ENCODE assay signal across 19 mouse cellular contexts in genomic region chr8:94052696-94053095, GRCm38 (mm10). TPM values are rescaled to one million over a fixed set of nuclear protein-coding genes. Genes with fewer than 3 reads are reported as not detected.
DNase-seq lines count a peak whose midpoint lies in the region; TF ChIP-seq lines count a peak whose summit lies in the region.
"Had no signal": no experiment of that assay in that cellular context is flagged by ENCODE, and none has a peak within 500 bp of the region (broad histone marks: within the 10 kb centered on the region; RNA-seq: fewer than 3 reads in every experiment).

No protein-coding gene starts in this region.

- DNase-seq in 3T3-L1 (ENCODE audit: low read depth, low spot score) (peak; percentile 74), NIH3T3 (ENCODE audit: low read depth) (peak; percentile 38)
- DNase-seq in thymus, adult 2 months = no peak
- no peak for DNase-seq in kidney, postnatal 25 days
- DNase-seq in left cerebral cortex, postnatal 14 days (ENCODE audit: low spot score in 2 of 2) = no peak
- DNase-seq: adrenal gland, adult 8-10 months; adrenal gland, postnatal 14 days; adrenal gland, postnatal 36 days; cerebellum, adult 11-12 months; cerebellum, adult 2 months; cerebellum, adult 9-10 months; cerebellum, postnatal 10 days; cerebellum, postnatal 25 days had no signal

- peaks cover 20% of the 10 kb centered on the region for H3K36me3 ChIP-seq in thymus, adult 2 months (ENCODE audit: control insufficient read depth, insufficient read depth, low read length)

- peaks cover 19% of the 10 kb centered on the region for H3K4me1 ChIP-seq in embryonic fibroblast, embryonic 13.5 days (ENCODE audit: control insufficient read depth, insufficient read depth, low read length)
- H3K4me1 ChIP-seq in thymus, adult 2 months (replicated peaks; ENCODE audit: control insufficient read depth, insufficient read depth, low read length) = no peaks in the 10 kb centered on the region
- H3K4me1 ChIP-seq: embryonic facial prominence, embryonic 10.5 days; embryonic facial prominence, embryonic 12.5 days; forebrain, embryonic 10.5 days; forebrain, embryonic 12.5 days had no signal

- no peak overlapping the region for H3K4me3 ChIP-seq in embryonic fibroblast, embryonic 13.5 days (ENCODE audit: insufficient read depth, low read length)
- no peak overlapping the region for H3K4me3 ChIP-seq in thymus, adult 2 months (ENCODE audit: control insufficient read depth, insufficient read depth, low read length)
- H3K4me3 ChIP-seq: embryonic facial prominence, embryonic 10.5 days; embryonic facial prominence, embryonic 12.5 days; erythroblast, embryonic 14.5 days; forebrain, embryonic 10.5 days; forebrain, embryonic 12.5 days had no signal

- no peak for TF ChIP-seq CTCF in embryonic fibroblast, embryonic 13.5 days (IDR thresholded peaks at IDR 0.05; ENCODE audit: borderline replicate concordance, insufficient read depth, low read length)
- TF ChIP-seq CTCF in thymus, adult 2 months (IDR thresholded peaks at IDR 0.05; ENCODE audit: borderline replicate concordance, control insufficient read depth, extremely low read depth, insufficient read depth, low read length, poor library complexity) = no peak

- H3K27me3 ChIP-seq in thymus, adult 2 months (ENCODE audit: control insufficient read depth, insufficient read depth, low read length) = no peaks in the 10 kb centered on the region
- H3K27me3 ChIP-seq: embryonic facial prominence, embryonic 12.5 days; forebrain, embryonic 12.5 days had no signal

- intact Hi-C loops in left cerebral cortex, postnatal 14 days (cut with DNase I) = no loop called here

- WGBS in thymus, adult 2 months = 97% methylated on average over 12 of the region's 12 CpGs

- TF ChIP-seq POLR2A in embryonic fibroblast, embryonic 13.5 days (IDR thresholded peaks at IDR 0.05; ENCODE audit: low read depth, low read length) = no peak
- TF ChIP-seq POLR2A in thymus, adult 2 months (IDR thresholded peaks at IDR 0.05; ENCODE audit: control insufficient read depth, extremely low read depth, insufficient read depth, low read length, poor library complexity) = no peak

- H3K27ac ChIP-seq in embryonic fibroblast, embryonic 13.5 days (ENCODE audit: insufficient read depth, low read length) = peak overlapping the region; percentile 68
- no peak overlapping the region for H3K27ac ChIP-seq in thymus, adult 2 months (ENCODE audit: control insufficient read depth, insufficient read depth, low read length)
- H3K27ac ChIP-seq: embryonic facial prominence, embryonic 10.5 days; embryonic facial prominence, embryonic 12.5 days; forebrain, embryonic 10.5 days; forebrain, embryonic 12.5 days had no signal

RNA-seq across cellular contexts. Expression of gene Ogfod1, which starts 15.7 kb away (rescaled TPM):
- 23.1 and 27.8 TPM in 2 replicates for polyA plus RNA-seq in embryonic fibroblast, embryonic 13.5 days (2011; ENCODE audit: insufficient read length, low read depth, missing spikeins)
- polyA plus RNA-seq in thymus, adult 2 months (2012; rRNA removed) = 8.8 and 9.0 TPM in 2 replicates
- 10 to 100 TPM; 61.8 to 62.8 TPM for total RNA-seq in left cerebral cortex, postnatal 14 days (2021)

RNA-seq across cellular contexts. Expression of gene Nudt21, which starts 15.9 kb away (rescaled TPM):
- 108 and 120 TPM in 2 replicates for polyA plus RNA-seq in embryonic fibroblast, embryonic 13.5 days (2011; ENCODE audit: insufficient read length, low read depth, missing spikeins)
- polyA plus RNA-seq in thymus, adult 2 months (2012; rRNA removed) = 67.4 and 98.3 TPM in 2 replicates
- 10 to 100 TPM; 52.5 to 53.9 TPM for total RNA-seq in left cerebral cortex, postnatal 14 days (2021)

RNA-seq across cellular contexts. Expression of gene Amfr, which starts 40.1 kb away (rescaled TPM):
- 91.0 and 96.3 TPM in 2 replicates for polyA plus RNA-seq in embryonic fibroblast, embryonic 13.5 days (2011; ENCODE audit: insufficient read length, low read depth, missing spikeins)
- 101 and 112 TPM in 2 replicates for polyA plus RNA-seq in thymus, adult 2 months (2012; rRNA removed)
- 100 to 1,000 TPM; 119 to 126 TPM for total RNA-seq in left cerebral cortex, postnatal 14 days (2021)

RNA-seq across cellular contexts. Expression of gene Bbs2, which starts 46.0 kb away (rescaled TPM):
- polyA plus RNA-seq in embryonic fibroblast, embryonic 13.5 days (2011; ENCODE audit: insufficient read length, low read depth, missing spikeins) = 4.7 and 8.7 TPM in 2 replicates
- polyA plus RNA-seq in thymus, adult 2 months (2012; rRNA removed) = 7.5 and 13.0 TPM in 2 replicates
- total RNA-seq in left cerebral cortex, postnatal 14 days (2021) = 10 to 100 TPM; 20.1 to 20.3 TPM

Comparison
In these comparisons a context has a peak if more than half of its experiments do, and no peak if none do; other contexts are left out.
1. DNase-seq: peak in 3T3-L1 (single experiment) and NIH3T3 (single experiment); none in thymus, adult 2 months (single experiment), kidney, postnatal 25 days (0 of 2) and left cerebral cortex, postnatal 14 days (0 of 2).